Mouse (Mus musculus): ENCODE data around the gene Mtmr10.

DNA sequence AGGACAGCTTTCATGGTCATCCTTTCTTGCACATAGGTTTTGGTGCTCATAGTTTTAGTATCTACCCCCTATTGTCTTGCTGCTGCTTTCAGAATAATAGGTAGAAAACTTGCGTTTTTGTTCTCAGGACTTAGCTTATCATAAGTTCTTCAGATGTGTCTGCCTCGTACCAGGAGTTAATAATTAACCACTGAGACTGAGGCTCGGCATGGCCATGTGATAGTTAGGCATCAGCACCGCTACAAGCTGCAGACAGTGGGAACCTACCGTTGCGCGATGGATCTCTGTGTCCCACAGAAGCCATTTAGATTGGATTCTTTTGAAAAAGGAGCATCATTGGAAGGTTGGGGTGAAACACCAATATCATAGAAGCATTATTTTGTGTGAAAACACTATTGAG is 25.4 kb downstream of the Mtmr10 start:
- TF ChIP-seq CTCF (IDR thresholded peaks at IDR 0.05) (no peak), POLR2A (IDR thresholded peaks at IDR 0.05; ENCODE audit: insufficient read depth, low read depth, low read length) (no peak)
